Mouse (Mus musculus) forebrain, embryonic 16.5 days (tissue): ENCODE results near the gene Atp9a. TPM values are rescaled to one million over a fixed set of nuclear protein-coding genes. Genes with fewer than 3 reads are reported as not detected.

Source experiments
- ATAC-seq: fragments of 200-750 bp; cut with Nextera tagmentation; 2 replicates; pipeline ENCODE4 v1.8.0; 2017; ENCODE audit warnings: mild to moderate bottlenecking, moderate library complexity
- H3K27ac ChIP-seq: fragments of 300-500 bp; sonication (generic); 2 replicates; pipeline ENCODE4 v1.5.1; 2014; ENCODE audit warnings: low read length, control low read depth
- H3K27me3 ChIP-seq: fragments of 300-500 bp; sonication (generic); replicated peaks from 2 replicates; pipeline ENCODE4 v1.6.1; 2014; ENCODE audit warnings: low read length; ENCODE audit not compliant: control insufficient read depth, insufficient read depth
- H3K36me3 ChIP-seq: fragments of 300-500 bp; sonication (generic); 2 replicates; pipeline ENCODE4 v1.6.1; 2014; ENCODE audit not compliant: control insufficient read depth, insufficient read depth
- H3K4me1 ChIP-seq: fragments of 300-500 bp; sonication (generic); replicated peaks from 2 replicates; pipeline ENCODE4 v1.6.1; 2014; ENCODE audit warnings: low read length; ENCODE audit not compliant: control insufficient read depth, insufficient read depth
- H3K4me2 ChIP-seq: fragments of 300-500 bp; sonication (generic); 2 replicates; pipeline ENCODE4 v1.6.1; 2014; ENCODE audit warnings: mild to moderate bottlenecking, low read length, control low read depth
- H3K4me3 ChIP-seq: fragments of 300-500 bp; sonication (generic); replicated peaks from 2 replicates; pipeline ENCODE4 v1.5.1; 2014; ENCODE audit warnings: mild to moderate bottlenecking, low read length, control low read depth
- H3K9ac ChIP-seq: fragments of 300-500 bp; sonication (generic); replicated peaks from 2 replicates; pipeline ENCODE4 v1.6.1; 2014; ENCODE audit warnings: low read depth, low read length, control low read depth
- H3K9me3 ChIP-seq: fragments of 300-500 bp; sonication (generic); 2 replicates; pipeline ENCODE4 v1.6.1; 2016; ENCODE audit warnings: low read length; ENCODE audit not compliant: control insufficient read depth
- WGBS: fragments of 180-500 bp; shearing (Covaris S2); extraction: QIAGEN DNeasy Blood & Tissue Kit; methylation state at CpG from one replicate; pipeline ENCODE4 v1.1.7; 2014; 5-methylcytosine and 5-hydroxymethylcytosine counted together
- polyA plus RNA-seq: library from polyadenylated mRNA; unstranded; fragments of >200 nt; fragmentation: Nextera tagmentation; extraction: Ambion mirVana; gene quantifications from 2 replicates; pipeline ENCODE4 v1.2.1, GENCODE M21; 2015

Atp9a gene
- polyA plus RNA-seq, 1 experiment from 2014 or later, result 60.4 TPM

DNA sequence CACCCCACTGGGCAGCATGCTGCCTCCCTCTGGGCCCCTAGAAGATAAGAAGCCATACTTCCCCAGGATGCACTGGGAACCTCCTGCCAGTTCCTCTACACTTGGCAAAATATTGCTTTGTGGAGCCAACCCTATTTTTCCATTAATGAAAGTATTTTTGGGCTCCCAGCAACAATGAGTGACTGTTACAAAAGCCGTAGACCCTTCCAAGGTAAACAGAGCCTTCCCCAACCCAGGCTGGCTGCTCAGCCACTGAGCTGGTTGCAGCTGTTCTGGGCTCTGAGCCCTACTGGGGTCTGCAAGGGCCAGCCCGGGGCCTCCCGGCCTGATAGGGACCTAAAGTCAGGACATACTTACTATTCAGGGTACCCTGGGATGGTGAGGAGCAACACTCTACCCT lies 131.3 kb downstream of the Atp9a start:
- no peaks in the 10 kb centered on the region for H3K27me3 ChIP-seq
- H3K4me3 ChIP-seq, result no peak overlapping the region
- no peak overlapping the region for H3K4me2 ChIP-seq
- H3K9me3 ChIP-seq, result no peaks in the 10 kb centered on the region
- H3K4me1 ChIP-seq, result no peaks in the 10 kb centered on the region; the same call in 1 of the 2 replicates
- H3K36me3 ChIP-seq, result no peaks in the 10 kb centered on the region
- H3K9ac ChIP-seq, result no peak overlapping the region
- no peak overlapping the region for H3K27ac ChIP-seq
- WGBS, result 85% methylated on average over 3 of the region's 3 CpGs
- no peak for ATAC-seq

- no peaks in the 10 kb centered on the region for H3K36me3 ChIP-seq
- no peak overlapping the region for H3K4me3 ChIP-seq
- peak; percentile 31; the same call in 1 of the 2 replicates for ATAC-seq
- H3K4me1 ChIP-seq, result no peaks in the 10 kb centered on the region; the same call in 1 of the 2 replicates
- no peak overlapping the region for H3K9ac ChIP-seq
- 40% methylated on average over 6 of the region's 6 CpGs for WGBS
- H3K27ac ChIP-seq, result no peak overlapping the region
- no peaks in the 10 kb centered on the region for H3K27me3 ChIP-seq
- H3K9me3 ChIP-seq, result no peaks in the 10 kb centered on the region
- H3K4me2 ChIP-seq, result no peak overlapping the region
Measured at GRCm38 (mm10) chr2:168609653-168610248, 132.5 kb downstream of the Atp9a start.

GRCm38 (mm10) chr2:168608125-168608564 lies 134.1 kb downstream of the Atp9a start:
- Histone ChIP-seq H3K4me1 (peaks cover 3% of the 10 kb centered on the region; the same call in 1 of the 2 replicates), H3K36me3 (no peaks in the 10 kb centered on the region), H3K27ac (no peak overlapping the region), H3K4me3 (no peak overlapping the region), H3K27me3 (no peaks in the 10 kb centered on the region), H3K4me2 (no peak overlapping the region), H3K9me3 (no peaks in the 10 kb centered on the region), H3K9ac (no peak overlapping the region)
- ATAC-seq, result no peak
- 63% methylated on average over 9 of the region's 9 CpGs for WGBS

- Histone ChIP-seq H3K27ac (no peak overlapping the region), H3K4me2 (no peak overlapping the region), H3K27me3 (peaks cover 14% of the 10 kb centered on the region), H3K4me3 (no peak overlapping the region), H3K36me3 (no peaks in the 10 kb centered on the region), H3K9me3 (no peaks in the 10 kb centered on the region), H3K4me1 (peaks cover 27% of the 10 kb centered on the region), H3K9ac (no peak overlapping the region)
- WGBS, result 49% methylated on average over 16 of the region's 16 CpGs
- ATAC-seq, result no peak
Measured at GRCm38 (mm10) chr2:168604655-168605070, 137.5 kb downstream of the Atp9a start.

DNA sequence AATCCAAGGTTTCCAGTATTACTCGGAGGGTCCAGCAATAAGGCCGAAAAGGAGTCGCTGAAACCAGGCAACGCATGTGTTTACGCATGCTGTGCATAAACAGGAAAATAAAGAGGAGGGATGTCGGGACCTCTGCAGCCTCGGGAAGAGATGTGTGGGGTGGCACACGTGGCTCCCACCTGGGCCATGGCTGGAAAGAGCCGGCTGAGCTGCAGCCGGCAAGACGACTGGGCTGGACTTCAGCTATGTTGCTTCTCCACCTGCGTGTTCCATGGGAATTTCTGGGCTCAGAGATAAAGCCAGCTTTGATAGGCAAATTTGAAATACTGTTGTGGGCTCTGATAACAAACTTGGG lies 139.8 kb downstream of the Atp9a start:
- no peak overlapping the region for H3K9ac ChIP-seq
- H3K9me3 ChIP-seq, result no peaks in the 10 kb centered on the region
- no peak overlapping the region for H3K27ac ChIP-seq
- peaks cover 20% of the 10 kb centered on the region for H3K27me3 ChIP-seq
- H3K4me3 ChIP-seq, result no peak overlapping the region
- H3K4me1 ChIP-seq, result peaks cover 27% of the 10 kb centered on the region
- no peaks in the 10 kb centered on the region for H3K36me3 ChIP-seq
- WGBS, result 21% methylated on average over 12 of the region's 12 CpGs
- no peak for ATAC-seq
- H3K4me2 ChIP-seq, result no peak overlapping the region

DNA sequence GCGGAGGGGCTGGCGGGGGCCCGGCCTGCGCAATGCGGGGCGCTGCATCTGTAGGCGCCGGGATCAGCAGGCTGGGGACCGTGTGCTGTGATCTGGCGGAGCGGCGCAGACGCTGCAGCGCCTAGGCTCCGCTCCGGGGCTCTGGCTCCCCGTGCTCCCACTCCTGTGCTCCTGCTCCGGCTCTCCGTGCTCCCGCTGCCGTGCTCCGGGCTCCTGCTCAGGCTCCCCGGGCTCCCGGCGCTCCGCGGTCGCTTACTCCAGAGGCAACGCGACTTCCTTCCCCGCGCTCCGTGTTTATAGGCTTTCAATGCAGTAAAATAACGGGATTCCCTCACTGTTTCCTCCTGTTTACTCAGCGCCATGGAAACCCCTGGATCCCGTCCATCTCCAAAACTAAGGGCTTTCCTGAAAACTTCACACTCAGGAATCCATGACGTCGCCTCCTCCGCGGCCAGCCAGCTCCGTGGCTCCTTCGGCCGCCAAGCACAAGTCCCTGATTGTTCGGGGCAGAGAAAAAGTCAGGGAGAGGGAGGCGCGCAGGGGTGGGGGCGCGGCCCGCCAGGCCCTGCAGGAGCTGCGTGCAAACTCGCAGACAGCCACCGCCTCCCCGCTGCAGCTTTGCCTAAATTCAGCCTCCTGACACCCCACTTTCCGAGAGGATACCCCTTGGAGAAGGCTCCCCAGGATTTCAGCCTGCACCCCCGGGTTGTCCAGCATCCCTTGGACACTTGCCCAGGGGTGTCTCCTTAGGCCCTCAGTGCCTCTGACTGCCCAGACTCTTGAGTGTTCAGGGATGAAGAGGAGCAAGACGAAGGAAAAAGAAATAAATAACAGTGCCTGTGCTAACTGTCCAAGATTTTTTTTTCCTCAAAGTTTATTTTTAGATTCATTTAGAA lies 140.5 kb downstream of the Atp9a start, which contains the start of gene Nfatc2:
Gene Nfatc2, minus strand, starts transcription at position 167 of the 896 bp plus-strand sequence.
- WGBS, result under 1% methylated on average over 56 of the region's 56 CpGs
- H3K36me3 ChIP-seq, result no peaks in the 10 kb centered on the region
- H3K4me3 ChIP-seq, result peak within 1 kb of the TSS; percentile 50
- H3K9me3 ChIP-seq, result no peaks in the 10 kb centered on the region
- H3K9ac ChIP-seq, result peak within 1 kb of the TSS; percentile 61
- ATAC-seq, result peak; percentile 81
- H3K27me3 ChIP-seq, result peaks cover 20% of the 10 kb centered on the region
- no peak within 1 kb of the TSS for H3K27ac ChIP-seq
- H3K4me2 ChIP-seq, result peak within 1 kb of the TSS; percentile 76
- peaks cover 27% of the 10 kb centered on the region for H3K4me1 ChIP-seq

- H3K4me2 ChIP-seq, result peak overlapping the region; percentile 76
- WGBS, result under 1% methylated on average over 32 of the region's 32 CpGs
- ATAC-seq, result peak; percentile 70
Measured at GRCm38 (mm10) chr2:168600750-168601490, 141.3 kb downstream of the Atp9a start.

DNA sequence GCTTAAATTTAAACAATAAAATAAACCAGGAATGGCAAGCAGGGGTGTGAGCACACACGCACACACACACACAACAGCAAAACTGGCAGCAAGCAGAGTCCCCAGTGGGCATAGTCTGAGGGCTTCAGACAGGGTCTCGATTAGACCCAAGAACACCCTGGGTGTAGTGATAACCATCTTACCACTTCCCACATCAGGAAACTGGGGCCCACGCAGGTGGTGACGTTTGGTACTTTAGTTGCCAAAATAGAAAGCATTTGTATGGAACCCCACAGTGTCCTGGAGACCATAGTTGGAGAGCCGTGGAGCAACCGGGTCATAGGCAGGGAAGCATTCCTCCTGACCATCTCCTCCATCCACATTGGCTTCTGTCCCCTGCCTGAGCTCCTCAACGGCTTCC lies 146.5 kb downstream of the Atp9a start:
- Histone ChIP-seq H3K4me3 (no peak overlapping the region), H3K9ac (no peak overlapping the region), H3K27me3 (peaks cover 10% of the 10 kb centered on the region), H3K4me1 (peaks cover 7% of the 10 kb centered on the region), H3K4me2 (no peak overlapping the region), H3K27ac (no peak overlapping the region), H3K36me3 (no peaks in the 10 kb centered on the region), H3K9me3 (no peaks in the 10 kb centered on the region)
- 80% methylated on average over 7 of the region's 7 CpGs for WGBS
- no peak for ATAC-seq

More at GRCm38 (mm10) chr2:168600750-168601490, 141.3 kb downstream of the Atp9a start:
- H3K4me3 ChIP-seq, result peak overlapping the region; percentile 50
- no peaks in the 10 kb centered on the region for H3K36me3 ChIP-seq
- H3K9ac ChIP-seq, result peak overlapping the region; percentile 61
- peaks cover 20% of the 10 kb centered on the region for H3K27me3 ChIP-seq
- no peaks in the 10 kb centered on the region for H3K9me3 ChIP-seq
- peaks cover 27% of the 10 kb centered on the region for H3K4me1 ChIP-seq
- no peak overlapping the region for H3K27ac ChIP-seq

- H3K9me3 ChIP-seq, result no peaks in the 10 kb centered on the region
- ATAC-seq, result no peak
- H3K4me1 ChIP-seq, result peaks cover 18% of the 10 kb centered on the region
- peaks cover 2% of the 10 kb centered on the region; the same call in 1 of the 2 replicates for H3K27me3 ChIP-seq
- 83% methylated on average over 6 of the region's 6 CpGs for WGBS
- H3K4me3 ChIP-seq, result no peak overlapping the region
- no peak overlapping the region for H3K27ac ChIP-seq
- no peaks in the 10 kb centered on the region for H3K36me3 ChIP-seq
- no peak overlapping the region for H3K4me2 ChIP-seq
- H3K9ac ChIP-seq, result no peak overlapping the region
Measured at GRCm38 (mm10) chr2:168593676-168594075, 148.5 kb downstream of the Atp9a start.
